Mouse (Mus musculus) mouse trophoblast stem cell (cell line): ENCODE measurements at regions not wholly inside any gene's neighbourhood (a gene's known extent, or its start where the extent isn't known, plus 50 kb on each side); places are given as distances from the start of the nearest gene placed in this dataset.

Experiments used
- in situ Hi-C, 2 experiments: fragments of 300-500 bp; cut with MseI, MboI; formaldehyde crosslinking; loops; 2 replicates in 1 of 2; 3 replicates in 1 of 2; pipeline ENCODE4 v1.15.1; 2025

DNA sequence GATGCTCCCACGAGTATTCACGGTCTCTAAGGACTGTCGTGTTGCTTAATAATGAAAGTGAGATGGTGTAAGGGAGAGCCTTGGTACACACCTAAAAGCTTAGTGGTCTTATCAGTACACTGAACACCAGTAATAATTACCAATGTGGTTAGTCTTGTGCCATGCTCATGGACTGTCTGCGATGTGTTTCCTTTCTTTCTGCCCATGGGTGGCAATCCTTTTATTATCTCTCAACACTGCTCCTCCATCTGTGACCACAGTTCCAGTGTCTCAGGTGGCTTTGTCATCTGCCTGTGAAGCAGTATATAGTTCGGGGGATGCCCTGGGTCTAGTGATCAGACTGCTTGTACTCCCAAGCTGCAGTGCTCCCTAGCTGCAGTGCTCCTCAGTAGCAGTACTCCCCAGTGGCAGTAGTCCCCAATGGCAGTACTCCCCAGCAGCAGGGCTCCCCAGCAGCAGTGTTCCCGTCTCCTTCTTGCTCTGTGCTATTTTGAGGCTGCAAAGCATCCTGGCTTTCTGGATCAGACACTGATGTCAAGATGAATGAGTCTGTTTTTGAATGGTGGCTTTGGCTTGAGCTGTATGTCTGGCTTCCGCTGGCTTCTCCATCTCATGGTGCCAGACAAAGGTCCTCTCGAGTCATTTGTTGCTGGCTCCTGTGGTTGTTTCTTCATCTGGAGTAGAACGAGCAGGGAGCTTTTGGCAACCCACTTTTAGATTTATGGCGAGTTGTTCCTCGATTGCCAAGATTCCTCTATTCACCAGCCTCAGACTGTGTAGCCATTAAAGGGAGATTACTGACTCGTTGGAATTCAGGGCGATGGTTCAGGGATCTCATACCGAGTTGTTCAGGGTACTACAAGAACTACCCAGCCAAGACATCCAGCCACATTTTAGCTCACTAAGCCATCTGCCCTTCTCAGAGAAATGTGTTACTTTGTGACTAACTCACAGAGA, 88.4 kb upstream of the Plxnc1 start:
- in situ Hi-C loops, result no loop called here

DNA sequence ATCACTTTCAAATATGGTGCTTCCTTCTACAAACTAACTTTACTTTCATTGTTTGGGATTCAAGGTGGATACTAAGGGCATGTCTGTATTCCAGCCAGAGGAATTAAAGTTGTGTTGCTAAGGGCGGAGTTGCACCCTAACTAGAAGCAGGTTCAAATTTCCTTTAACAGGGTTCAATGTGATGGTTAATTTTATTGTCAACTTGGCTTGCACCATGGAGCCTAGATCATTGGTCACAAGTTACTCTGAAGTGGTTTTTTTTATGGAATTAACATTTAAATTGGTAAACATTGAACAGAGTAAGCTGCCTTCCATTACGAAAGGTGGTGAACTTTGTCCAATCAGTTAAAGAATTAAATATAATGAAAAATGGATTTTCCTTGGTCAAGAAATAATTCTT, 86.7 kb upstream of the Plxnc1 start:
- in situ Hi-C loops, result no loop called here

DNA sequence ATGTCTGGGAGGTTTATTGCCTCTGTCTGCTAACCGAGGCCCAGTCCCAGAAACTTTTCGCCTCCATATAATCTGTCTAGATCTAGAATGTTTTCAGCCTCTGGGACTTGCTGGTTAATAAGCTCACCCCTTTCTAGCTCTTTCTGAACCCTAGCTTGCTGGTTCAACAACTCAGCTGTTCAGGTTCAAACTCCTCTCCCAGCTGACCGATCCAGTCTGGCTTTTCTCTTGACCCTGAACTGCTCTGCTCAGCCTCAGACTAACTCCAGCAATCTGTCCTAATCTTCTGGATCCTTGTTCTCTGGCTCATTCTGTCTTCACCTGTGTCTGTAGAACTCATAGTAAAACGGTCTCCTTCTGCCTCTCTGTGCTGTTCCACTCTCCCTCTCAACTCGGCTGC, 86.2 kb upstream of the Plxnc1 start:
- in situ Hi-C loops, result no loop called here

DNA sequence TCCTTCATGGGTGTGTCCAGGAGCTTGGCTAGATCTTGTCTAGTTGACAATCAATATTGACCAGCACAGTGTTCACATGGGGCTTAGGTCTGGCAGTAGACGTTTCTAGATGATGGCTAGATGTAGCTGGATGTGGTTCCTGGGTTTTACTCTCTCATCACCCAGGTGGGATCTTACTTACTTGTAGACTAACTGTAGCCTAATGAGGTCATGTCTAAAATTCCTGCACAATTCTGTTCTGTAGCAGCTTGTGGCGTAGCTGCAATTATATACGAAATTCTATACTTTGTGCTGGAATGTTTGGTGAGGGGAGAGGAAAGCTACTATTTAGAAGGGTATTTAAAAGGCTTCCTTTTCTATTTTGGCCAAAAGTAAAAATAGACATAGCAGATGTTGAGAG, 84.9 kb upstream of the Plxnc1 start:
- in situ Hi-C loops, result no loop called here

DNA sequence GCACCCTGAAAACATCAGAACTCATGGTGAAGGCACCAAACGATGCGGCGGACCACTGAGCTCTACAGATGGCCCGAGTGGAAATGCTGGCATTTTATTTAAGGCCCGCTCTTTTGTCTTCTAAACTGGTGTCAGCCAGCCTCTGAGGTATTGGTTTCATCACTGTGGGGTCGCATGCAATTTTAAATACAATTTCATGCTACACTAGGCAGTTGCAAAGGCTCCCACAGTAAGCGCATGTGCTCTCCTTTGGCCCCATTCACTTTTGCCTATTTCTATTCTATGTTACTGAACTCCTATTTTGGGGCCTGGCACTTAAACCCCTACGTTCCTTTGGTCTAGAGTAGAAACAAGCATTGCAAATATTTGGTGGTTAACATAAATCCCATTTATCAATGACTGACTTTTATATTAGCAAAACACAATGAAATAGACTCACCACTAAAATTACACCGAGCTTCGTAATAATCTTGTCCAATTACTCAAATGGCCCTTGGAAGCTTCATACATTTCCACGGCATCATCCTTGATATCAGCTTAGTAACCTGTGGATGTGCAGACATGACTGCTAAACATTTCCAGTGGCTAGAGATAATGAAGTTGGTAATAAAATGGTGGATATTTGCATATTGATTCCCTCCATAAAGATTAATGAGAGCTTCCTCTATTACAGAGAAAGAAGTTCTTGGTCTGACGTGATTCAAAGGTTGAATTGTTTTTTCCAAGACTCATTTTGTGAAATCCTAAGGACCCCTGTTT, 81.1 kb upstream of the Plxnc1 start:
- in situ Hi-C loops, result no loop called here

DNA sequence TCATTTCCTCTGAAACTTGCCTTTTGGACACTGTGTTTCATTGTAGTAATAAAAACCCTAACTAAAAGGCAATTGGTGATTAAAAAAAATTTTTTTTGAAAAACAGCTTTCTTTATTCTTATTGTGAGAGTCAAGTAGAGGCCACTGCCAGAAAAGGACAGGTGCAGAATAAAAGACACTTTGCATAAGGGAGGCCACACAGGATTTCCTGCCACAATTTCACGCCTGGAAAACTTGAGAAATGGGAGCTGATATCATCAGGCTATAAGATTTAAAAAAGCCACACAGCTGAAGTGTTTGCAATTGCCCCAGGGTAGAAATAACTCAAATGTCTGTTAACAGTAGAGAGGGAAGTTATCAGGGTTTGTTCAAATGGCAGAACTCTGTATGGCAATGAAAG, 76.6 kb upstream of the Plxnc1 start:
- in situ Hi-C loops, result no loop called here

DNA sequence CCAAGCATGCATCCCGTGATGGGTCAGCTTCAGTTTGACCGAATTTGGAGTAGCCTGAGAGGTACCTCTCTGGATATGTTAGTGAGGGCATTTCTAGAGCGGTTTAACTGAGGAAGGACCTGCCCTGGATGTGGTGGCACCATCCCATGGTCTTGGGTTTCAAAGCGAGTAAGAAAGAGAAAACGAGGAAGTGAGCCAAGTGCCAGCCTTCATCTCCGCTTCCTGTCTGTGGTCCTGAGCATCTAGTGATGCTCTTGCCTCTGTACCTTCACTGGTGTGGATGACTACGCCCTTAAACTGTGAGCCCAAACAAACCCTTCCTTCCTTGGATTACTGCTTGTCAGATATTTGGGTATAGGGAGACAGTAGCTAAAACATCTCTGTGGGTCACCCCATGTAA, 72.3 kb upstream of the Plxnc1 start:
- in situ Hi-C loops, result no loop called here

DNA sequence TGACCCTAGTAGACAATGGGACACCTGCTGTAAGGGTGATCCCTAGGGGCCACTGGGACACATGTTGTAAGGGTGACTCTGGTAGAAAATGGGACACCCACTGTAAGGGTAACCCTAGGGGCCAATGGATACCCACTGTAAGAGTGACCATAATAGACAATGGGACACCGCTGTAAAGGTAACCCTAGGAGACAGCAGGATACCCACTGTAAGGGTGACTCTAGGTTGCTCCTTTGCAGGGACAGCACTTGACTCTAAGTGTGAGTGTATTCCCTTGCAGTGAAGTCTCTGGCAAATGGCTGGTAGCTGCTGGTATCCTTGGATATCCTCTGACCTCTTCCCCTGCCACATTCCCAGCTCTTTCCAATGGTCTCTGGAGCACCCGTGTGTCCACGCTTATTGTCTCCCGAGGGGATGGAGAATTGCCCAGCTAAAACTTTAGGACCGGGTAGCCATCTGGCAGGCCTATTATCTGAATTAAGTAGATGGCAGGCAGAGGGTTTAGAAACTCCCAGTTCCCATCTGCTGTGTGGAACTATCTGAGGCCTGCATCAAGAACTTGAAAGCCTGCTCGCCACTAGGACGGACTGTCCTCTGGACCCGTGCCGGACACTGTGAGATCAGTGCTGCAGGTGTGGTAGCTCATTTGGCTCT, 70.8 kb upstream of the Plxnc1 start:
- in situ Hi-C loops, result no loop called here

DNA sequence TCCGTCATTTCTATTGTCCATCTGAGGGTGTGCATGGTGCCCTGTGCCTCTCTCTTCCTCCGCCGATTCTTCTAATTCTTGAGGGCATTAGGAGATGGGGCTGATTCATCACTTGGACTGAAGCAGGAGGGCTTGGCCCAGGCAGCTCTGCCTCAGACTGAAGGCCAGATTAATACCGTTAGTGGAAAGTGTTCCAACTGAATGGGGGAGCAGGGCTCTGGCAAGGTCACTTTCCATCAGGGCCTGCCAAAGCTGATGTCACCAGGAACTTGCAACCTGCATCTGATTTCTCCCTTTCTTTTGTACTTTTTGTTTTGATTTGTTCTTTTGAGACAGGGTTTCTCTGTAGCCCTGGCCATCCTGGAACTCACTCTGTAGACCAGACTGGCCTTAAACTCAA, 69.3 kb upstream of the Plxnc1 start:
- in situ Hi-C loops, result no loop called here

DNA sequence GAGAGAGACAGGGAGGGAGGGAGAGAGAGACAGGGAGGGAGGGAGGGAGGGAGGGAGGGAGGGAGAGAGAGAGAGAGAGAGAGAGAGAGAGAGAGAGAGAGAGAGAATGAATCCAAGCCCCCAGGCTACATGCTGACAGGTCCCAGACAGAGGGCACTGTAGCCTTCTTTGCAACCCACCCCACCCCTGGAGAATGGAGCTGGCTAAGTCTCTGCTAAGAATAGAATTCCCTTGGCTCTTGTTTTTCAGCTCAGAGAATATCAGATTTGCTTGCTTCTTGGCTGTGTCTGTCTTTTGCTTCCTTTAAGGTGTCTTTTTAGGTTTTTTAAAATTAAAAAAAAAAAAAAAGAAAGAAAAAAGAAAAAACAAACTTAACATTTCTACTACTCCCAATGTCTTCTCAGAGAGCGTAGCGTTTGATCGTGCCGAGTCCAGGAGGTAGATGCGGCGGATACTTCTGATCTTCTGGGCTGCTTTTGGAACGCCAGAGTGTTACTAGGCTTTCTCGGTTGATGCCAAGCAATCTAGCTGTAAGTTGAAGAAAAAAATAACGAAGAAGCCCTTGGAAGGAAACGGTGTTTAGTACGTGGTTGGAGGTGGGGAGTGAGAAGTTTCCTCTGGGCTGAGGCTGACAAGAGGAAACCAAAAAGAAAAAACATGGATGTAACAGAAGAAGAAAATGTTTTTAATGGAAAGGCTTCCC, 68.7 kb upstream of the Plxnc1 start:
- in situ Hi-C loops, result no loop called here

DNA sequence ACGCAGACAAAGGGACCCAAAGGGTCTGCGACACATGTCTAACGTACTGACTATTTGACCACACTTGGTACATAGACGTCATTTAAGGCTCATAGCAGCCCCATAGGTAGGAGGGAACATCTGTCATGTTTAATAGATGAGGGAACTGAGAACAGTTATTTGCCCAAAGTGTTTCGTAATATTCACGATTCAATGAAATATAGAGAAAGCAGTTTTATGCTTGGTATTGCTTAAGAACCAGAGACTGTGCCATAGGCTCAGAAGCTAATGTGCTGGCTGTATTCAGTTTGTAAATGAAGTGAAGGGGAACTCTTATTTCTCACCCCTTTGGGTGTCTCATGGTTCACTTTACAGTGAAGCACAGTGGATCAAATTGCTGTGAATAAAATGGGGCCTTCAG, 65.7 kb upstream of the Plxnc1 start:
- in situ Hi-C loops, result no loop called here

DNA sequence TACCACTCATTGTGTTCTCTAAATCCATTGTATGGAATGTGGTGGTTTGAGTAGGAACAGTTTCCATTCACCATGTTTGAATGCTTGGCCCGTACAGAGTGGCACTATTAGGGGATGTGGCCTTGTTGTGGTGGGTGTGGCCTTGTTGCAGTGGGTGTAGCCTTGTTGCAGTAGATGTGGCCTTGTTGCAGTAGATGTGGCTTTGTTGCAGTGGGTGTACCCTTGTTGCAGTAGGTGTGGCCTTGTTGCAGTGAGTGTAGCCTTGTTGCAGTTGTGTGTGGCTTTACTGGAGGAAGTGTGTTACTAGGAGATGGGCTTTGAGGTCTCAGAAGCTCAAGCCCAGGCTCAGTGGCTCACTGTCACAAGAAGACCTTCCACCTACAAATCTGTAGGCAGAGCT, 64.4 kb upstream of the Plxnc1 start:
- in situ Hi-C loops, result no loop called here

DNA sequence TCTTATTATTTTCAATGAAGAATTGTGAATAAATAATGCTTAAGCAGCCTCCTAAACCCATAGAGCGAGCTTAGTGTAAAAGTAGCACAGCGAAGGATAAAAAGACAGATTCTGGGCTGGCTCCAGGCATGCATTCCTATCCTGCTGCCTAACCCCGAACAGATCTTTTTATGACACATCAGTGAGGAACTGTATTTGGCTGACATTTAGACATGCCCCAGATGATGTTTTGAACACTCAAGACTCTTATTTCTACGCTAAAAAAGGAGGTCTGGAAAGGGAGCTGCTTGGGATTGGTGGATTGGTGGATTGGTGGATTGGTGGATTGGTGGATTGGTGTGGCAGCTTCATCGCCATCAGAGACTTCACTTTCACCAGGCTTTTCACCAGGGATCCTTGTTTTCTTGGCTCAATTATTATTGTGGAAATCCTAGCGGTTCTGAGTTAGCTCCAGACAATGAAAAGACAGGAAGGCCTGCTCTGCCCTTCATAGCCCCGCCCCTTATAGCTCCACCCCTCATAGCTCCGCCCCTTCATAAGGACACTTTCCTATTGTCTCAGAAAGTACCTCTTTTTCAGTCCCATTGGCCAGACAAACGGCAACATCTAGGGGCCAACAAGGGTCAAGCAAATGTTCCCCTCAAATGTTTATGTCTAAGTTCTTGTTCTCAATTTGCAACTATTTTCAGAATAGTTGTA, 59.6 kb upstream of the Plxnc1 start:
- in situ Hi-C loops, result no loop called here

DNA sequence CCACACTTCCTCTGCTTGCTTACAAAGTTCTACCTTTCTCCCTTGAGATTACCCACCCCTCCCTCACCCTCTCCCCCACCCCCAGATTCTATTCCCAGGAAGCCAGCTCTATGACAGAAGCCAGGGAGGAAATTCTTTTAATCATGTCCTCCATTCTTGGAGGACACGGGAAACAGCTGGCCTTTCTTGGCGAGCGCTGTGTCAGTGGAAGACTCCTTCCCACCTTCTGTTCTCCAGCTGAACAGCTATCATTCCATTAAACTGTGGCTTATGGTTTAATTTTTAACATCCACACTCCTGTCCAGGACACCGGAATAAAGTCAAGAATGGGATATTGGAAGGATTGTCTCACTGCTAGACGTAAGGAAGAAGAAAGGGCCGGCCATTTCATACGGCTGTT, 59.0 kb upstream of the Plxnc1 start:
- in situ Hi-C loops, result no loop called here

DNA sequence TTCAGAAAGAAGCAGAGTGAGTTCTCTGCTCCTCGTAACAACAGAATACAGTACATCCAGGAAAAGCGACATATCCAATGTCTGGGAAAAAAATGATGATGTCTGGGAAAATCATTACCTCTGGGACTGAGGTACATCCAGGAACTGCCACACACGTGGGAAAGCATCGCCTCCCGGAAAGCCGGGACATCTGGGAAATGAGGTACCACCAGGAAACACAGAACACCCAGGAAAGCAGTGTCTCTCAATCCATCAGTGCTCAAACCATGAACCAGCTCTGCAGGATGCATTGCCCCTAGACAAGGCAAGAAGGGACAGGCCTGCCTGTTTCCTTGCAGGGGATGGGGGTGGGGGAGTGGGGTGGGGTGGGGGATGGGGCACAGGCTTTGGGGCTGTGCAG, 57.0 kb upstream of the Plxnc1 start:
- in situ Hi-C loops, result no loop called here

DNA sequence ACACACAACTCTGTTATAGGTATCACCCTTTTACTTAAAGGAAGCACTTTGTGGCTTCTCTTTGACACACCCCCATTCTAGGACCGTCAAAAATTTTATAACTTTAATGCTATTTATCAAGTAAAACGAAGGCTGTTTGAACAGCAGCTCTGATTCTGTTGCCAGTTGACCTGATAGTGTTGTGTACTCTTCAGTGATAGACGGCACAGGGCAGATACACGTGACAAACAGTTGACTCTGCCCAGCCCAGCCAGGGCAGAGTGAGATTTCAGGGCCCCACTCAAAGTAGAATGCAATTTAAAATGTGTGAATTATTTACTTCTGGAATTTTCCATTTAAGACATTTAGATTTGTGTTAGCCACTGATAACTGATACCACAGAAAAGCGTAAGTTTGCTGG, 55.1 kb upstream of the Plxnc1 start:
- in situ Hi-C loops, result loop anchor here (10.0 to 25.0 kb wide), 2 partner anchors 415 to 438 kb away; partner anchors contain the start of gene Socs2 (in 1 of the 2)
